Mouse (Mus musculus) hematopoietic multipotent progenitor cell, adult 10-12 weeks (in vitro differentiated cells): Measurements from ENCODE around the gene Slc7a1. TPM values are rescaled to one million over a fixed set of nuclear protein-coding genes. Genes with fewer than 3 reads are reported as not detected.

ENCODE experiments used
- polyA plus RNA-seq: library from polyadenylated mRNA; stranded (reverse); fragments of >175 nt; gene quantifications from 2 replicates; pipeline ENCODE4 v1.2.3, GENCODE M21; 2012; ENCODE audit warnings: low replicate concordance

Slc7a1 gene
- polyA plus RNA-seq = 11.5 and 13.8 TPM in 2 replicates

GRCm38 (mm10) chr5:148399660-148400443 is at the start of gene Slc7a1:
Gene Slc7a1, minus strand, starts transcription at chr5:148399904.

Other genes with a start within 250 kb of the Slc7a1 start
- 65.2 and 99.3 TPM in 2 replicates for gene Ubl3, start 152.9 kb upstream of the Slc7a1 start, polyA plus RNA-seq